Mouse (Mus musculus) thymus, postnatal 36 days (tissue): ENCODE measurements around the gene Colgalt2.
A peak's percentile ranks its signal among the peaks of the same experiment; 100 is the strongest.

Experiments used
- DNase-seq, 2 experiments: peaks; one replicate each; pipeline ENCODE4 v3.0.0; 2022; ENCODE audit warnings: mixed read lengths in 2 of 2

Colgalt2 gene

GRCm38 (mm10) chr1:152497581-152497980 is 98.0 kb downstream of the Colgalt2 start:
- DNase-seq, result no peak

- DNase-seq, result no peak
Observed at GRCm38 (mm10) chr1:152499802-152500201, 100.2 kb downstream of the Colgalt2 start.

- no peak for DNase-seq
Observed at GRCm38 (mm10) chr1:152506175-152506574, 106.5 kb downstream of the Colgalt2 start.

- DNase-seq, result no peak
Observed at GRCm38 (mm10) chr1:152506726-152507125, 107.1 kb downstream of the Colgalt2 start.

- no peak for DNase-seq
Observed at GRCm38 (mm10) chr1:152508481-152509220, 109.0 kb downstream of the Colgalt2 start.

- DNase-seq, result no peak
Observed at GRCm38 (mm10) chr1:152511237-152511636, 111.6 kb downstream of the Colgalt2 start.

GRCm38 (mm10) chr1:152514256-152514655 is 114.6 kb downstream of the Colgalt2 start:
- no peak for DNase-seq

- DNase-seq, result no peak
Observed at GRCm38 (mm10) chr1:152517057-152517570, 117.5 kb downstream of the Colgalt2 start.

GRCm38 (mm10) chr1:152518971-152519370 is 119.3 kb downstream of the Colgalt2 start:
- DNase-seq, result no peak

GRCm38 (mm10) chr1:152520798-152521575 is 121.4 kb downstream of the Colgalt2 start:
- DNase-seq, result peak; percentile 56 to 61

- no peak for DNase-seq
Observed at GRCm38 (mm10) chr1:152522226-152522625, 122.6 kb downstream of the Colgalt2 start.

GRCm38 (mm10) chr1:152523292-152523691 is 123.7 kb downstream of the Colgalt2 start:
- DNase-seq, result no peak

- no peak for DNase-seq
Observed at GRCm38 (mm10) chr1:152524098-152524892, 124.7 kb downstream of the Colgalt2 start.

GRCm38 (mm10) chr1:152524987-152525648 is 125.5 kb downstream of the Colgalt2 start:
- DNase-seq, result peak; percentile 55 to 56

- no peak for DNase-seq
Observed at GRCm38 (mm10) chr1:152526154-152526553, 126.5 kb downstream of the Colgalt2 start.

GRCm38 (mm10) chr1:152528214-152528613 is 128.6 kb downstream of the Colgalt2 start:
- no peak for DNase-seq

GRCm38 (mm10) chr1:152528778-152529177 is 129.1 kb downstream of the Colgalt2 start:
- no peak for DNase-seq

- no peak for DNase-seq
Observed at GRCm38 (mm10) chr1:152531498-152531897, 131.9 kb downstream of the Colgalt2 start.

- no peak for DNase-seq
Observed at GRCm38 (mm10) chr1:152534531-152534930, 134.9 kb downstream of the Colgalt2 start.

- DNase-seq, result no peak
Observed at GRCm38 (mm10) chr1:152536416-152537018, 136.9 kb downstream of the Colgalt2 start.

GRCm38 (mm10) chr1:152537186-152537585 is 137.6 kb downstream of the Colgalt2 start:
- DNase-seq, result no peak

GRCm38 (mm10) chr1:152538817-152539216 is 139.2 kb downstream of the Colgalt2 start:
- no peak for DNase-seq
